Mouse (Mus musculus): ENCODE results near the gene Slc35c1. TPM values are rescaled to one million over a fixed set of nuclear protein-coding genes. Genes with fewer than 3 reads are reported as not detected.

Slc35c1 gene
- 29.6 and 35.4 TPM in 2 replicates for polyA plus RNA-seq (2012; rRNA removed)

- peak; percentile 58 for DNase-seq
- TF ChIP-seq POLR2A (IDR thresholded peaks at IDR 0.05; ENCODE audit: low read depth, low read length) (no peak), CTCF (conservative IDR thresholded peaks at IDR 0.05; ENCODE audit: insufficient read depth, insufficient read length, low read depth, low read length) (no peak)
- Histone ChIP-seq H3K4me3 (ENCODE audit: insufficient read depth, low read depth, low read length) (peak within 1 kb of the TSS; percentile 86), H3K36me3 (ENCODE audit: control insufficient read depth, insufficient read depth, low read length) (no peaks in the 10 kb centered on the region), H3K27me3 (replicated peaks; ENCODE audit: control insufficient read depth, insufficient read depth, low read length) (no peaks in the 10 kb centered on the region), H3K4me1 (ENCODE audit: control insufficient read depth, insufficient read depth, low read length) (peaks cover 10% of the 10 kb centered on the region), H3K27ac (ENCODE audit: insufficient read depth, low read depth, low read length) (peak within 1 kb of the TSS; percentile 59)
- 2% methylated on average over 34 of the region's 34 CpGs for WGBS
These were observed at the start of gene Slc35c1 for GRCm38 (mm10) chr2:92459921-92460707. Gene Slc35c1 (minus strand): TSS chr2:92460538.

- no peaks in the 10 kb centered on the region for H3K27me3 ChIP-seq (replicated peaks; ENCODE audit: control insufficient read depth, insufficient read depth, low read length)
- H3K4me3 ChIP-seq (ENCODE audit: insufficient read depth, low read depth, low read length) = no peak overlapping the region
- 93% methylated on average over 7 of the region's 7 CpGs for WGBS
- no peak for DNase-seq
- no peak overlapping the region for H3K27ac ChIP-seq (ENCODE audit: insufficient read depth, low read depth, low read length)
- no peaks in the 10 kb centered on the region for H3K36me3 ChIP-seq (ENCODE audit: control insufficient read depth, insufficient read depth, low read length)
- H3K4me1 ChIP-seq (ENCODE audit: control insufficient read depth, insufficient read depth, low read length) = no peaks in the 10 kb centered on the region
- TF ChIP-seq CTCF (conservative IDR thresholded peaks at IDR 0.05; ENCODE audit: insufficient read depth, insufficient read length, low read depth, low read length) (no peak), POLR2A (IDR thresholded peaks at IDR 0.05; ENCODE audit: low read depth, low read length) (no peak)
These were observed 45.0 kb upstream of the Slc35c1 start for GRCm38 (mm10) chr2:92505291-92505690.

- H3K4me1 ChIP-seq (ENCODE audit: control insufficient read depth, insufficient read depth, low read length) = no peaks in the 10 kb centered on the region
- DNase-seq = no peak
- no peaks in the 10 kb centered on the region for H3K36me3 ChIP-seq (ENCODE audit: control insufficient read depth, insufficient read depth, low read length)
- no peak for TF ChIP-seq CTCF (conservative IDR thresholded peaks at IDR 0.05; ENCODE audit: insufficient read depth, insufficient read length, low read depth, low read length)
- TF ChIP-seq POLR2A (IDR thresholded peaks at IDR 0.05; ENCODE audit: low read depth, low read length) = no peak
- no peaks in the 10 kb centered on the region for H3K27me3 ChIP-seq (replicated peaks; ENCODE audit: control insufficient read depth, insufficient read depth, low read length)
- no peak overlapping the region for H3K4me3 ChIP-seq (ENCODE audit: insufficient read depth, low read depth, low read length)
- no peak overlapping the region for H3K27ac ChIP-seq (ENCODE audit: insufficient read depth, low read depth, low read length)
- WGBS = 88% methylated on average over 3 of the region's 3 CpGs
These were observed 43.1 kb upstream of the Slc35c1 start for GRCm38 (mm10) chr2:92503421-92503820.

GRCm38 (mm10) chr2:92499701-92500322 lies 39.5 kb upstream of the Slc35c1 start:
- Histone ChIP-seq H3K4me3 (ENCODE audit: insufficient read depth, low read depth, low read length) (no peak overlapping the region), H3K27me3 (replicated peaks; ENCODE audit: control insufficient read depth, insufficient read depth, low read length) (no peaks in the 10 kb centered on the region), H3K27ac (ENCODE audit: insufficient read depth, low read depth, low read length) (no peak overlapping the region), H3K4me1 (ENCODE audit: control insufficient read depth, insufficient read depth, low read length) (no peaks in the 10 kb centered on the region), H3K36me3 (ENCODE audit: control insufficient read depth, insufficient read depth, low read length) (no peaks in the 10 kb centered on the region)
- TF ChIP-seq POLR2A (IDR thresholded peaks at IDR 0.05; ENCODE audit: low read depth, low read length) (no peak), CTCF (conservative IDR thresholded peaks at IDR 0.05; ENCODE audit: insufficient read depth, insufficient read length, low read depth, low read length) (no peak)
- no peak for DNase-seq
- WGBS = 88% methylated on average over 3 of the region's 3 CpGs

DNA sequence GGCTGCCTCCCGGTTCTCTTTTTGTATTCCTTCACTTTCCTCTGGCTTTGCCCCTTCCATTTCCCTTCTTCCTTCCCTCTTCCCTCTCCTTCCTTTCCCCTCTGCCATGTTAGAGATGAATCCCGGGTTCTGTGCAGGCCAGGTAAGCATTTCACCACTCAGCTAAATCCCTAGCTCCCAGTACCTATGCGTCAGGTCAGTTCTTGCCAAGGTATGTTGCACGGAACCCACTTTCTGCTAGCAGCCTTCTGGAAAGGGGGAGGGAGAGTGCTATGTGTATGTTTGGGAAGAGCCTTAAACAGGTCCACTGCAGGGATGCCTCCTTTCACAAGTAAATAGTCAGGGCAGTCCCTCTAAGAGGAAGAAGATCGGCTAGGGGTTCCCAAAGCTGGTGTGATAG lies 36.8 kb upstream of the Slc35c1 start:
- no peaks in the 10 kb centered on the region for H3K4me1 ChIP-seq (ENCODE audit: control insufficient read depth, insufficient read depth, low read length)
- 77% methylated on average over 5 of the region's 5 CpGs for WGBS
- no peak overlapping the region for H3K4me3 ChIP-seq (ENCODE audit: insufficient read depth, low read depth, low read length)
- H3K36me3 ChIP-seq (ENCODE audit: control insufficient read depth, insufficient read depth, low read length) = no peaks in the 10 kb centered on the region
- H3K27me3 ChIP-seq (replicated peaks; ENCODE audit: control insufficient read depth, insufficient read depth, low read length) = no peaks in the 10 kb centered on the region
- no peak for DNase-seq
- TF ChIP-seq CTCF (conservative IDR thresholded peaks at IDR 0.05; ENCODE audit: insufficient read depth, insufficient read length, low read depth, low read length) (no peak), POLR2A (IDR thresholded peaks at IDR 0.05; ENCODE audit: low read depth, low read length) (no peak)
- H3K27ac ChIP-seq (ENCODE audit: insufficient read depth, low read depth, low read length) = no peak overlapping the region

DNA sequence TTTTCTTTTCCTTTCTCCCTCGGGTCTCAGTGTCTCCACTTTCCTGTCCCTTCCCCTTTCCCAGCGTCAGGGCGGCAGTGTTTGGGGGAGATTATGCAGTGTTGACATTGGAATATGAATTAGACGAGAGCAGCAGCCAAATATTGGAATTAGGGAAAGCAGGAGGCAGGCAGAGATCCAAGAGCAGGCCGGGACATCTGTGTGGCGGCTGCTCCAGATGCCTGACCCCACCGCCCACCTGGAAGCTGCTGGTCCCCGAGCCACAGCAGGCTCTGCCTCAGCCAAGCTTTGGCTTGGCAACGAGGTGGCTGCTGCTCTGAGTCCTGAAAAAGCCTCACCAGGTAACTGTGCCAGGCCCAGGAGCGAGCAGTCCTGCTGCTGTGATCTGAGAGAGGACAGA lies 36.3 kb upstream of the Slc35c1 start:
- no peak overlapping the region for H3K4me3 ChIP-seq (ENCODE audit: insufficient read depth, low read depth, low read length)
- DNase-seq = no peak
- TF ChIP-seq CTCF (conservative IDR thresholded peaks at IDR 0.05; ENCODE audit: insufficient read depth, insufficient read length, low read depth, low read length) = no peak
- H3K4me1 ChIP-seq (ENCODE audit: control insufficient read depth, insufficient read depth, low read length) = no peaks in the 10 kb centered on the region
- H3K27me3 ChIP-seq (replicated peaks; ENCODE audit: control insufficient read depth, insufficient read depth, low read length) = no peaks in the 10 kb centered on the region
- H3K27ac ChIP-seq (ENCODE audit: insufficient read depth, low read depth, low read length) = no peak overlapping the region
- 50% methylated on average over 10 of the region's 10 CpGs for WGBS
- no peaks in the 10 kb centered on the region for H3K36me3 ChIP-seq (ENCODE audit: control insufficient read depth, insufficient read depth, low read length)

DNA sequence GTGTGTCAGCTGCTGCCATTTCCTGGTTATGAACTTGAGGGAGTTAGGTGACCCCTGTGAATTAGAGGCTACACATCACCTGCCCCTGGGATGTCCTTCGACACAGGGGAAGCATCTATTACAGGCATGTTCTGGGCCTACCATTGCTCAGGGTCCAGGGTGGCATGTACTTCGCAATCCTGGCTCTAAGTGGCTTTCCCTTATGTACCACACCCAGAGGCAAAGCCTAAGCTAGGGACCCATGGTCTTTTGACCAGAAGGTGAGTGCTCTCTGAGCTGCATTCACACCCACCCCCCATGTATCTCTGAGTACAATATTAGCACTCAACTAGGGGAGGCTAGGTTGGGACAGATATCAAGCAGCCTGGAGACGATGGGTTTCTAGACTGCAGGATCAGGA lies 34.6 kb upstream of the Slc35c1 start:
- 94% methylated on average over 3 of the region's 3 CpGs for WGBS
- Histone ChIP-seq H3K4me3 (ENCODE audit: insufficient read depth, low read depth, low read length) (no peak overlapping the region), H3K36me3 (ENCODE audit: control insufficient read depth, insufficient read depth, low read length) (no peaks in the 10 kb centered on the region), H3K27ac (ENCODE audit: insufficient read depth, low read depth, low read length) (no peak overlapping the region), H3K4me1 (ENCODE audit: control insufficient read depth, insufficient read depth, low read length) (no peaks in the 10 kb centered on the region), H3K27me3 (replicated peaks; ENCODE audit: control insufficient read depth, insufficient read depth, low read length) (no peaks in the 10 kb centered on the region)
- no peak for DNase-seq
- TF ChIP-seq CTCF (conservative IDR thresholded peaks at IDR 0.05; ENCODE audit: insufficient read depth, insufficient read length, low read depth, low read length) (no peak), POLR2A (IDR thresholded peaks at IDR 0.05; ENCODE audit: low read depth, low read length) (no peak)

Data from kidney, adult 2 months (tissue).